ENCODE assay signal across 18 mouse cellular contexts in the genomic region with DNA sequence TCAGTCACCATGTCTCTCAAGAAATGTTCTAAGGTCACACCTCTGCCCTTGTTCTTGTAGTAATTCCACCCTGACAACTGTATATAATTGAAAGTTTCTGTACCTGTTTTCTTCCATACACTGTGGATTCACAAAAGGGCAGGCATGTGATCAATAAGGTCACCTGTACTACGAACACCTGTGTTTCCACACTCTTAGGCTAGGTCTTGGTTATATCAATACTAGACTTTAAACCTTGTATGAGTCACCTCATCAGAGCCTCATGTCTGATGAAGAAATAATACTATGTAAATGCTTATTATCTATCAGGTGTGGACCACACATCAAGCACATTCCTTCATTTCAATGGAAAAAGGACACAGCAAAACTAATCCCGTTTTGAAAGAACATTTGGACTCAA.
"Had no signal": no experiment of that assay in that cellular context is flagged by ENCODE, and none has a peak within 500 bp of the region (broad histone marks: within the 10 kb centered on the region; RNA-seq: fewer than 3 reads in every experiment).

No protein-coding gene starts in this region.

- DNase-seq: lung, adult 18-20 months; lung, embryonic 14.5 days; lung, postnatal 10 days; lung, postnatal 4 days; retina, postnatal 1 day; right cerebral cortex, adult 18-20 months; right cerebral cortex, postnatal 25 days; right cerebral cortex, postnatal 4 days; spleen, adult 18-20 months; thymus, adult 18-20 months; thymus, postnatal 14 days; thymus, postnatal 36 days had no signal

- H3K27ac ChIP-seq: liver, embryonic 15.5 days; midbrain, embryonic 10.5 days; midbrain, embryonic 12.5 days; neural tube, embryonic 13.5 days; neural tube, embryonic 15.5 days had no signal

- H3K4me1 ChIP-seq: liver, embryonic 15.5 days; midbrain, embryonic 10.5 days; midbrain, embryonic 12.5 days; neural tube, embryonic 13.5 days; neural tube, embryonic 15.5 days had no signal

- H3K4me2 ChIP-seq: liver, embryonic 15.5 days; lung, embryonic 14.5 days; midbrain, embryonic 12.5 days; neural tube, embryonic 13.5 days; neural tube, embryonic 15.5 days had no signal

- H3K9ac ChIP-seq: liver, embryonic 15.5 days; lung, embryonic 14.5 days; midbrain, embryonic 12.5 days; neural tube, embryonic 13.5 days; neural tube, embryonic 15.5 days had no signal

- H3K9me3 ChIP-seq: liver, embryonic 15.5 days; midbrain, embryonic 10.5 days; midbrain, embryonic 12.5 days; neural tube, embryonic 13.5 days; neural tube, embryonic 15.5 days had no signal

- H3K36me3 ChIP-seq: liver, embryonic 15.5 days; midbrain, embryonic 10.5 days; midbrain, embryonic 12.5 days; neural tube, embryonic 13.5 days; neural tube, embryonic 15.5 days had no signal

- H3K4me3 ChIP-seq: liver, embryonic 15.5 days; midbrain, embryonic 10.5 days; midbrain, embryonic 12.5 days; myocyte; neural tube, embryonic 13.5 days; neural tube, embryonic 15.5 days had no signal

- H3K27me3 ChIP-seq: liver, embryonic 15.5 days; midbrain, embryonic 12.5 days; neural tube, embryonic 13.5 days; neural tube, embryonic 15.5 days had no signal
